Mouse (Mus musculus) MEL (cell line): ENCODE measurements at regions not wholly inside any gene's neighbourhood (a gene's known extent, or its start where the extent isn't known, plus 50 kb on each side); places are given as distances from the start of the nearest gene placed in this dataset.

ENCODE experiments used
- DNase-seq: peaks from one replicate; pipeline ENCODE4 v3.0.0; 2011; ENCODE audit warnings: low read depth, low spot score
- H3K27ac ChIP-seq: 2 replicates; pipeline ENCODE4 v1.5.1; 2012; ENCODE audit warnings: low read depth, mild to moderate bottlenecking, control low read depth, low read length, moderate library complexity; ENCODE audit not compliant: control insufficient read depth
- H3K27me3 ChIP-seq, 2 experiments: fragments of 150-350 bp in 1 of 2; sonication (generic) in 1 of 2; 2 replicates each; pipeline ENCODE4 v1.6.1; 2012; ENCODE audit warnings: low read length in 2 of 2, mild to moderate bottlenecking in 2 of 2, improper control_type of control experiment in 1 of 2, moderate library complexity in 1 of 2; ENCODE audit not compliant: insufficient read depth in 2 of 2, control insufficient read depth in 1 of 2
- H3K36me3 ChIP-seq, 2 experiments: 2 replicates each; pipeline ENCODE4 v1.6.1; 2012 to 2014; ENCODE audit warnings: low read length in 2 of 2, improper control_type of control experiment in 1 of 2, inconsistent platforms in 1 of 2, mild to moderate bottlenecking in 1 of 2; ENCODE audit not compliant: insufficient read depth in 2 of 2, control insufficient read depth in 1 of 2
- H3K4me1 ChIP-seq, 2 experiments: fragments of 150-350 bp in 1 of 2; sonication (generic) in 1 of 2; 2 replicates each; pipeline ENCODE4 v1.6.1; 2012; ENCODE audit warnings: low read length in 2 of 2, improper control_type of control experiment in 1 of 2, mild to moderate bottlenecking in 1 of 2; ENCODE audit not compliant: insufficient read depth in 2 of 2, control insufficient read depth in 1 of 2
- H3K4me3 ChIP-seq, 2 experiments: fragments of 150-350 bp in 1 of 2; sonication (generic) in 1 of 2; 2 replicates each; pipeline ENCODE4 v1.5.1; 2012; ENCODE audit warnings: low read depth in 2 of 2, low read length in 2 of 2, mild to moderate bottlenecking in 2 of 2, moderate library complexity in 2 of 2, control low read depth in 1 of 2, improper control_type of control experiment in 1 of 2; ENCODE audit not compliant: control insufficient read depth in 1 of 2, insufficient read depth in 1 of 2
- H3K79me2 ChIP-seq: 2 replicates; pipeline ENCODE4 v1.6.1; 2012; ENCODE audit warnings: mild to moderate bottlenecking, low read length, moderate library complexity; ENCODE audit not compliant: control insufficient read depth, poor library complexity, insufficient read depth
- H3K9ac ChIP-seq: 2 replicates; pipeline ENCODE4 v1.6.1; 2012; ENCODE audit warnings: low read depth, mild to moderate bottlenecking, control low read depth, low read length, moderate library complexity; ENCODE audit not compliant: control insufficient read depth, poor library complexity, severe bottlenecking
- H3K9me3 ChIP-seq: fragments of 150-350 bp; sonication (generic); replicated peaks from 2 replicates; pipeline ENCODE4 v1.6.1; 2012; ENCODE audit warnings: mild to moderate bottlenecking, low read length, improper control_type of control experiment, moderate library complexity; ENCODE audit not compliant: insufficient read depth
- CHD2 ChIP-seq: IDR thresholded peaks from 2 replicates; pipeline ENCODE4 v1.6.1; 2011; ENCODE audit warnings: low read length, improper control_type of control experiment
- ELF1 ChIP-seq: IDR thresholded peaks from 2 replicates; pipeline ENCODE4 v1.6.1; 2014; ENCODE audit warnings: low read depth, mild to moderate bottlenecking, inconsistent platforms, low read length, improper control_type of control experiment, moderate library complexity
- ETS1 ChIP-seq: IDR thresholded peaks from 2 replicates; pipeline ENCODE4 v1.6.1; 2012; ENCODE audit warnings: low read depth, mild to moderate bottlenecking, inconsistent platforms, low read length, improper control_type of control experiment, moderate library complexity
- GATA1 ChIP-seq: IDR thresholded peaks from 2 replicates; pipeline ENCODE4 v1.6.1; 2011; ENCODE audit warnings: low read depth, low read length, improper control_type of control experiment
- JUND ChIP-seq: IDR thresholded peaks from 2 replicates; pipeline ENCODE4 v1.6.1; 2011; ENCODE audit warnings: low read depth, mild to moderate bottlenecking, improper control_type of control experiment, low read length
- KAT2A ChIP-seq: conservative IDR thresholded peaks from 2 replicates; pipeline ENCODE4 v1.6.1; 2012; ENCODE audit warnings: low read depth, low read length, improper control_type of control experiment, inconsistent platforms
- MAFK ChIP-seq: IDR thresholded peaks from 2 replicates; pipeline ENCODE4 v1.6.1; 2011; ENCODE audit warnings: low read depth, mild to moderate bottlenecking, low read length, improper control_type of control experiment, borderline replicate concordance
- MAX ChIP-seq: IDR thresholded peaks from 2 replicates; pipeline ENCODE4 v1.6.1; 2011; ENCODE audit warnings: low read length, improper control_type of control experiment
- MAZ ChIP-seq: IDR thresholded peaks from 2 replicates; pipeline ENCODE4 v1.6.1; 2012; ENCODE audit warnings: low read depth, mild to moderate bottlenecking, inconsistent platforms, low read length, improper control_type of control experiment
- MEF2A ChIP-seq: IDR thresholded peaks from 2 replicates; pipeline ENCODE4 v1.6.1; 2014; ENCODE audit warnings: low read depth, mild to moderate bottlenecking, inconsistent platforms, low read length, improper control_type of control experiment; ENCODE audit not compliant: poor library complexity, insufficient replicate concordance, severe bottlenecking; ENCODE audit errors: extremely low read depth
- NELFE ChIP-seq: IDR thresholded peaks from 2 replicates; pipeline ENCODE4 v1.6.1; 2011; ENCODE audit warnings: low read depth, low read length, improper control_type of control experiment
- NRF1 ChIP-seq: IDR thresholded peaks from 2 replicates; pipeline ENCODE4 v1.6.1; 2014; ENCODE audit warnings: low read depth, mild to moderate bottlenecking, inconsistent platforms, low read length, improper control_type of control experiment, moderate library complexity; ENCODE audit not compliant: poor library complexity, insufficient read depth, severe bottlenecking
- POLR2AphosphoS2 ChIP-seq: IDR thresholded peaks from 2 replicates; pipeline ENCODE4 v1.6.1; 2011; ENCODE audit warnings: low read length, improper control_type of control experiment
- POLR2AphosphoS5 ChIP-seq: IDR thresholded peaks from 2 replicates; pipeline ENCODE4 v1.6.1; 2012; ENCODE audit warnings: low read depth, borderline replicate concordance, mild to moderate bottlenecking, inconsistent platforms, low read length, moderate library complexity, mixed read lengths
- RCOR1 ChIP-seq: IDR thresholded peaks from 2 replicates; pipeline ENCODE4 v1.6.1; 2012; ENCODE audit warnings: low read depth, mild to moderate bottlenecking, inconsistent platforms, low read length, improper control_type of control experiment
- TAL1 ChIP-seq: IDR thresholded peaks from 2 replicates; pipeline ENCODE4 v1.6.1; 2012; ENCODE audit warnings: mild to moderate bottlenecking, inconsistent platforms, low read length, moderate library complexity, mixed read lengths
- TBP ChIP-seq: IDR thresholded peaks from 2 replicates; pipeline ENCODE4 v1.8.0; 2011; ENCODE audit warnings: low read depth, low read length, improper control_type of control experiment
- TCF12 ChIP-seq: IDR thresholded peaks from 2 replicates; pipeline ENCODE4 v1.6.1; 2014; ENCODE audit warnings: low read depth, mild to moderate bottlenecking, inconsistent platforms, low read length, improper control_type of control experiment, moderate library complexity
- UBTF ChIP-seq: IDR thresholded peaks from 2 replicates; pipeline ENCODE4 v1.6.1; 2012; ENCODE audit warnings: low read depth, mild to moderate bottlenecking, inconsistent platforms, low read length, improper control_type of control experiment, moderate library complexity, borderline replicate concordance; ENCODE audit not compliant: insufficient read depth
- USF1 ChIP-seq: IDR thresholded peaks from 2 replicates; pipeline ENCODE4 v1.6.1; 2014; ENCODE audit warnings: low read depth, mild to moderate bottlenecking, inconsistent platforms, low read length, improper control_type of control experiment, moderate library complexity
- ZC3H11A ChIP-seq: IDR thresholded peaks from 2 replicates; pipeline ENCODE4 v1.6.1; 2012; ENCODE audit warnings: low read depth, mild to moderate bottlenecking, inconsistent platforms, low read length, improper control_type of control experiment
- ZNF384 ChIP-seq: IDR thresholded peaks from 2 replicates; pipeline ENCODE4 v1.6.1; 2012; ENCODE audit warnings: low read depth, mild to moderate bottlenecking, inconsistent platforms, low read length, improper control_type of control experiment

DNA sequence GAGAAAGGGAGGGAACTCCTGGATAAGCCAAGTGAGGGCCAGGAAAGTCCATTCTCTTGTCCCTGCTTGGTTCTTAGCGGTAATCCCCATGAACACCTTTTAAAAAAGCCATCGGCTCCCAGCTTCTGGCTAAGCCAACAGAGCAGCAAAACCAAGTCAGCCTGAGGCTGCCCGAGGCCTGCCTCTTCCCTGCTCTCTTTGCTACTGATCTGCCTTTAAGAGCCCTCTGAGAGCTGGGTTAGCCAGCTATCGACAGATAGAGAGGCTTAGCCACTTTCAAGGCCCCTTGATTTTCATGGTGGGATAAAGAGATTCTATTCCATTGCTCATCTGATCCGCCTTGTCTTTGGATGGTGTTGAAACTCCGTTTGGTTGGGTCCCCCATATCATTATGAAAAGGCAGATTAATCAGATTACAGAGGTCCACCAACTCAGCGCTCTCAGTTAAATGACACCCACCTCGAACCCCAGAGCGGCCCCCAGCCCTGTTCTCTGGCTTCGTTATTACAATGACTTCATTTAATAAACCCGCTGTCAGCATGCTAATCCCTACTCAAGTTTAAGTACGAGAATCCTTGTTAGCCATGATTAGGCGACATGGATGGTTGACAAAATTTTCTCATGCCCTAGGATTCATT, 66.1 kb downstream of the Slc4a3 start:
- no peaks in the 10 kb centered on the region for H3K4me1 ChIP-seq
- TF ChIP-seq ETS1 (no peak), USF1 (no peak), MEF2A (no peak), TCF12 (no peak)
- H3K27me3 ChIP-seq = no peaks in the 10 kb centered on the region
- no peak overlapping the region for H3K4me3 ChIP-seq
- H3K79me2 ChIP-seq = no peaks in the 10 kb centered on the region
- H3K9ac ChIP-seq = no peak overlapping the region
- DNase-seq = no peak
- H3K9me3 ChIP-seq = no peaks in the 10 kb centered on the region
- no peaks in the 10 kb centered on the region for H3K36me3 ChIP-seq
- no peak overlapping the region for H3K27ac ChIP-seq

- H3K4me3 ChIP-seq = no peak overlapping the region
- no peak for DNase-seq
- no peaks in the 10 kb centered on the region for H3K4me1 ChIP-seq
- no peaks in the 10 kb centered on the region for H3K36me3 ChIP-seq
- H3K27ac ChIP-seq = no peak overlapping the region
- no peak overlapping the region for H3K9ac ChIP-seq
- H3K27me3 ChIP-seq = no peaks in the 10 kb centered on the region
- H3K79me2 ChIP-seq = no peaks in the 10 kb centered on the region
- TF ChIP-seq ZNF384 (no peak), ELF1 (no peak), MAX (no peak), KAT2A (no peak)
- no peaks in the 10 kb centered on the region for H3K9me3 ChIP-seq
Observed at GRCm38 (mm10) chr1:75613206-75613605, 67.1 kb downstream of the Slc4a3 start.

GRCm38 (mm10) chr1:75616971-75617370, 70.9 kb downstream of the Slc4a3 start:
- H3K36me3 ChIP-seq = no peaks in the 10 kb centered on the region
- no peaks in the 10 kb centered on the region for H3K79me2 ChIP-seq
- H3K27ac ChIP-seq = no peak overlapping the region
- H3K4me3 ChIP-seq = no peak overlapping the region
- H3K27me3 ChIP-seq = no peaks in the 10 kb centered on the region
- no peak for DNase-seq
- no peaks in the 10 kb centered on the region for H3K9me3 ChIP-seq
- H3K4me1 ChIP-seq = no peaks in the 10 kb centered on the region
- TF ChIP-seq TBP (no peak), TCF12 (no peak), POLR2AphosphoS5 (no peak), RCOR1 (no peak), POLR2AphosphoS2 (no peak), ZNF384 (no peak), MAFK (no peak), CHD2 (no peak), ZC3H11A (no peak), NELFE (no peak), GATA1 (no peak), UBTF (no peak), TAL1 (no peak), JUND (no peak), MAZ (no peak), NRF1 (no peak)
- H3K9ac ChIP-seq = no peak overlapping the region
